Mouse (Mus musculus): ENCODE results near the gene Rbm8a2. TPM values are rescaled to one million over a fixed set of nuclear protein-coding genes. Genes with fewer than 3 reads are reported as not detected.

Gene Rbm8a2
- polyA plus RNA-seq, 1 experiment from 2014 or later: 0.29 TPM

GRCm38 (mm10) chr1:176011535-176011934, 32.6 kb upstream of the Rbm8a2 start:
- Histone ChIP-seq H3K9ac (ENCODE audit: low read depth, low read length) (no peak overlapping the region), H3K9me3 (ENCODE audit: control insufficient read depth) (no peaks in the 10 kb centered on the region), H3K36me3 (ENCODE audit: control insufficient read depth, insufficient read depth) (no peaks in the 10 kb centered on the region), H3K27ac (ENCODE audit: low read depth, low read length) (no peak overlapping the region), H3K4me3 (ENCODE audit: low read depth, low read length) (no peak overlapping the region), H3K4me2 (replicated peaks; ENCODE audit: low read depth) (no peak overlapping the region), H3K27me3 (replicated peaks; ENCODE audit: control insufficient read depth, insufficient read depth, low read length) (no peaks in the 10 kb centered on the region), H3K4me1 (replicated peaks; ENCODE audit: control insufficient read depth, insufficient read depth, low read length) (no peaks in the 10 kb centered on the region)
- no peak for ATAC-seq
- no peak for TF ChIP-seq CTCF (IDR thresholded peaks at IDR 0.05; ENCODE audit: low read depth)

GRCm38 (mm10) chr1:176011072-176011471, 32.2 kb upstream of the Rbm8a2 start:
- no peaks in the 10 kb centered on the region for H3K4me1 ChIP-seq (replicated peaks; ENCODE audit: control insufficient read depth, insufficient read depth, low read length)
- H3K4me3 ChIP-seq (ENCODE audit: low read depth, low read length): no peak overlapping the region
- no peak for TF ChIP-seq CTCF (IDR thresholded peaks at IDR 0.05; ENCODE audit: low read depth)
- no peak overlapping the region for H3K27ac ChIP-seq (ENCODE audit: low read depth, low read length)
- no peaks in the 10 kb centered on the region for H3K9me3 ChIP-seq (ENCODE audit: control insufficient read depth)
- ATAC-seq: no peak
- no peak overlapping the region for H3K4me2 ChIP-seq (replicated peaks; ENCODE audit: low read depth)
- no peaks in the 10 kb centered on the region for H3K36me3 ChIP-seq (ENCODE audit: control insufficient read depth, insufficient read depth)
- H3K27me3 ChIP-seq (replicated peaks; ENCODE audit: control insufficient read depth, insufficient read depth, low read length): no peaks in the 10 kb centered on the region
- no peak overlapping the region for H3K9ac ChIP-seq (ENCODE audit: low read depth, low read length)

- TF ChIP-seq CTCF (IDR thresholded peaks at IDR 0.05; ENCODE audit: low read depth): 0 out of 2 replicates have a peak, but pooled peaks have one; percentile 14
- H3K36me3 ChIP-seq (ENCODE audit: control insufficient read depth, insufficient read depth): no peaks in the 10 kb centered on the region
These were observed 29.5 kb upstream of the Rbm8a2 start for GRCm38 (mm10) chr1:176008411-176008810.

GRCm38 (mm10) chr1:176000599-176000998, 21.7 kb upstream of the Rbm8a2 start:
- no peaks in the 10 kb centered on the region for H3K27me3 ChIP-seq (replicated peaks; ENCODE audit: control insufficient read depth, insufficient read depth, low read length)
- 55% methylated on average over 5 of the region's 5 CpGs for WGBS
- H3K27ac ChIP-seq (ENCODE audit: low read depth, low read length): no peak overlapping the region
- H3K36me3 ChIP-seq (ENCODE audit: control insufficient read depth, insufficient read depth): no peaks in the 10 kb centered on the region
- no peak overlapping the region for H3K9ac ChIP-seq (ENCODE audit: low read depth, low read length)
- no peak for ATAC-seq
- no peak overlapping the region for H3K4me2 ChIP-seq (replicated peaks; ENCODE audit: low read depth)
- no peak for TF ChIP-seq CTCF (IDR thresholded peaks at IDR 0.05; ENCODE audit: low read depth)
- no peaks in the 10 kb centered on the region for H3K4me1 ChIP-seq (replicated peaks; ENCODE audit: control insufficient read depth, insufficient read depth, low read length)
- H3K9me3 ChIP-seq (ENCODE audit: control insufficient read depth): no peaks in the 10 kb centered on the region
- no peak overlapping the region for H3K4me3 ChIP-seq (ENCODE audit: low read depth, low read length)

More at GRCm38 (mm10) chr1:176008411-176008810, 29.5 kb upstream of the Rbm8a2 start:
- no peak overlapping the region for H3K9ac ChIP-seq (ENCODE audit: low read depth, low read length)
- H3K4me3 ChIP-seq (ENCODE audit: low read depth, low read length): no peak overlapping the region
- no peak for ATAC-seq
- no peaks in the 10 kb centered on the region for H3K9me3 ChIP-seq (ENCODE audit: control insufficient read depth)
- H3K27ac ChIP-seq (ENCODE audit: low read depth, low read length): no peak overlapping the region
- no peaks in the 10 kb centered on the region for H3K4me1 ChIP-seq (replicated peaks; ENCODE audit: control insufficient read depth, insufficient read depth, low read length)
- H3K27me3 ChIP-seq (replicated peaks; ENCODE audit: control insufficient read depth, insufficient read depth, low read length): no peaks in the 10 kb centered on the region
- no peak overlapping the region for H3K4me2 ChIP-seq (replicated peaks; ENCODE audit: low read depth)
- WGBS: 75% methylated on average over 2 of the region's 2 CpGs

- no peaks in the 10 kb centered on the region for H3K27me3 ChIP-seq (replicated peaks; ENCODE audit: control insufficient read depth, insufficient read depth, low read length)
- no peak for TF ChIP-seq CTCF (IDR thresholded peaks at IDR 0.05; ENCODE audit: low read depth)
- 79% methylated on average over 7 of the region's 7 CpGs for WGBS
These were observed 18.2 kb upstream of the Rbm8a2 start for GRCm38 (mm10) chr1:175997076-175997651.

GRCm38 (mm10) chr1:175988912-175989311, 10.0 kb upstream of the Rbm8a2 start:
- no peak overlapping the region for H3K4me3 ChIP-seq (ENCODE audit: low read depth, low read length)
- ATAC-seq: no peak
- H3K36me3 ChIP-seq (ENCODE audit: control insufficient read depth, insufficient read depth): no peaks in the 10 kb centered on the region
- H3K9ac ChIP-seq (ENCODE audit: low read depth, low read length): no peak overlapping the region
- no peak overlapping the region for H3K4me2 ChIP-seq (replicated peaks; ENCODE audit: low read depth)
- H3K27me3 ChIP-seq (replicated peaks; ENCODE audit: control insufficient read depth, insufficient read depth, low read length): no peaks in the 10 kb centered on the region
- H3K27ac ChIP-seq (ENCODE audit: low read depth, low read length): no peak overlapping the region
- TF ChIP-seq CTCF (IDR thresholded peaks at IDR 0.05; ENCODE audit: low read depth): no peak
- no peaks in the 10 kb centered on the region for H3K4me1 ChIP-seq (replicated peaks; ENCODE audit: control insufficient read depth, insufficient read depth, low read length)
- no peaks in the 10 kb centered on the region for H3K9me3 ChIP-seq (ENCODE audit: control insufficient read depth)
- WGBS: 60% methylated on average over 4 of the region's 4 CpGs

More at GRCm38 (mm10) chr1:175997076-175997651, 18.2 kb upstream of the Rbm8a2 start:
- no peak overlapping the region for H3K4me3 ChIP-seq (ENCODE audit: low read depth, low read length)
- H3K4me2 ChIP-seq (replicated peaks; ENCODE audit: low read depth): no peak overlapping the region
- no peaks in the 10 kb centered on the region for H3K9me3 ChIP-seq (ENCODE audit: control insufficient read depth)
- no peaks in the 10 kb centered on the region for H3K36me3 ChIP-seq (ENCODE audit: control insufficient read depth, insufficient read depth)
- H3K4me1 ChIP-seq (replicated peaks; ENCODE audit: control insufficient read depth, insufficient read depth, low read length): no peaks in the 10 kb centered on the region
- H3K9ac ChIP-seq (ENCODE audit: low read depth, low read length): no peak overlapping the region
- no peak overlapping the region for H3K27ac ChIP-seq (ENCODE audit: low read depth, low read length)
- ATAC-seq: no peak

- no peak overlapping the region for H3K4me2 ChIP-seq (replicated peaks; ENCODE audit: low read depth)
- H3K9me3 ChIP-seq (ENCODE audit: control insufficient read depth): no peaks in the 10 kb centered on the region
- TF ChIP-seq CTCF (IDR thresholded peaks at IDR 0.05; ENCODE audit: low read depth): no peak
- no peaks in the 10 kb centered on the region for H3K27me3 ChIP-seq (replicated peaks; ENCODE audit: control insufficient read depth, insufficient read depth, low read length)
- no peak overlapping the region for H3K9ac ChIP-seq (ENCODE audit: low read depth, low read length)
- H3K4me3 ChIP-seq (ENCODE audit: low read depth, low read length): no peak overlapping the region
- H3K4me1 ChIP-seq (replicated peaks; ENCODE audit: control insufficient read depth, insufficient read depth, low read length): no peaks in the 10 kb centered on the region
- 90% methylated on average over 5 of the region's 5 CpGs for WGBS
- H3K27ac ChIP-seq (ENCODE audit: low read depth, low read length): no peak overlapping the region
- ATAC-seq: no peak
- H3K36me3 ChIP-seq (ENCODE audit: control insufficient read depth, insufficient read depth): no peaks in the 10 kb centered on the region
These were observed 9.5 kb upstream of the Rbm8a2 start for GRCm38 (mm10) chr1:175988448-175988847.
